Mouse (Mus musculus) embryonic facial prominence, embryonic 11.5 days (tissue): ENCODE data around the gene Sec61a2. TPM values are rescaled to one million over a fixed set of nuclear protein-coding genes. Genes with fewer than 3 reads are reported as not detected.

Source experiments
- ATAC-seq: fragments of 200-750 bp; cut with Nextera tagmentation; replicated peaks from 2 replicates; pipeline ENCODE4 v1.8.0; 2017; ENCODE audit warnings: low read depth; ENCODE audit not compliant: insufficient number of reproducible peaks, low FRiP score, low TSS enrichment
- DNase-seq: peaks from one replicate; pipeline ENCODE4 v3.0.0-alpha.2; 2015; ENCODE audit warnings: low spot score
- H3K27ac ChIP-seq: fragments of 300-500 bp; sonication (generic); replicated peaks from 2 replicates; pipeline ENCODE4 v1.5.1; 2014; ENCODE audit warnings: mild to moderate bottlenecking, low read depth, low read length, control low read depth
- H3K27me3 ChIP-seq: fragments of 300-500 bp; sonication (generic); 2 replicates; pipeline ENCODE4 v1.6.1; 2014; ENCODE audit warnings: mild to moderate bottlenecking, low read length, moderate library complexity, mixed read lengths; ENCODE audit not compliant: control insufficient read depth, insufficient read depth
- H3K36me3 ChIP-seq: fragments of 300-500 bp; sonication (generic); replicated peaks from 2 replicates; pipeline ENCODE4 v1.6.1; 2014; ENCODE audit warnings: low read depth, mild to moderate bottlenecking, low read length, moderate library complexity, mixed read lengths; ENCODE audit not compliant: control insufficient read depth, insufficient read depth
- H3K4me1 ChIP-seq: fragments of 300-500 bp; sonication (generic); 2 replicates; pipeline ENCODE4 v1.6.1; 2014; ENCODE audit warnings: low read length, mixed read lengths; ENCODE audit not compliant: control insufficient read depth, insufficient read depth
- H3K4me2 ChIP-seq: fragments of 300-500 bp; sonication (generic); 2 replicates; pipeline ENCODE4 v1.6.1; 2014; ENCODE audit warnings: low read depth, mild to moderate bottlenecking, control low read depth, low read length, moderate library complexity
- H3K4me3 ChIP-seq: fragments of 300-500 bp; sonication (generic); 2 replicates; pipeline ENCODE4 v1.5.1; 2014; ENCODE audit warnings: low read depth, low read length, control low read depth
- H3K9ac ChIP-seq: fragments of 300-500 bp; sonication (generic); replicated peaks from 2 replicates; pipeline ENCODE4 v1.6.1; 2014; ENCODE audit warnings: mild to moderate bottlenecking, control low read depth, low read length
- H3K9me3 ChIP-seq: fragments of 300-500 bp; sonication (generic); replicated peaks from 2 replicates; pipeline ENCODE4 v1.6.1; 2016; ENCODE audit warnings: mild to moderate bottlenecking, low read length, inconsistent platforms, mixed read lengths; ENCODE audit not compliant: control insufficient read depth
- WGBS: fragments of 180-500 bp; shearing (Covaris S2); extraction: QIAGEN DNeasy Blood & Tissue Kit; methylation state at CpG from one replicate; pipeline ENCODE4 v1.1.7; 2014; 5-methylcytosine and 5-hydroxymethylcytosine counted together
- polyA plus RNA-seq: library from polyadenylated mRNA; unstranded; fragments of >200 nt; fragmentation: Nextera tagmentation; extraction: Ambion mirVana; gene quantifications from 2 replicates; pipeline ENCODE4 v1.2.1, GENCODE M21; 2014

Gene Sec61a2
- polyA plus RNA-seq, 1 experiment from 2014 or later = 81.0 TPM

- Histone ChIP-seq H3K27ac (no peak overlapping the region), H3K9me3 (no peaks in the 10 kb centered on the region), H3K36me3 (no peaks in the 10 kb centered on the region; the same call in 1 of the 2 replicates), H3K27me3 (no peaks in the 10 kb centered on the region), H3K9ac (no peak overlapping the region), H3K4me1 (no peaks in the 10 kb centered on the region), H3K4me2 (no peak overlapping the region), H3K4me3 (no peak overlapping the region)
- ATAC-seq (no peak), DNase-seq (no peak)
- 76% methylated on average over 16 of the region's 16 CpGs for WGBS
These were observed 16.2 kb upstream of the Sec61a2 start for GRCm38 (mm10) chr2:5911282-5911965.

DNA sequence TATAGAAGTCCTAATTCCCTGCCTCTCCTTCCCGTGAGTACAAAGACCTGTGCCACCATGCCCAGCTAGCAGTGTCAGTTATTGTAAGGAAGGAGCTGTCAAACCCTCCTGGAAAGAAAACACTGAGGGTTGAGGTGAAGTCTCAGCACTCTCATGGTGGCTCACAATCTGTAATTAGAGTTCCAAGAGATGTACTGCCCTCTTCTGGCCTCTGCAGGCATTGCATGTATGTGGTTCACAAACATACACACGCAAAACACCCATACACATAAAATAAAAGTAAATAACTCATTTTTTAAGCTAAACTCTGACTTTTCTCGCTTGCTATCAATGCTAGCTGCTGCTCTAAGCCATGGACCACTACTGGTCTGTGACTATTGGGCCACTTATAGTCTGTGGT is 11.4 kb upstream of the Sec61a2 start:
- DNase-seq (peak; percentile 56), ATAC-seq (no peak)
- no peak overlapping the region for H3K4me2 ChIP-seq
- H3K9ac ChIP-seq = no peak overlapping the region
- H3K4me1 ChIP-seq = no peaks in the 10 kb centered on the region
- 58% methylated on average over 3 of the region's 3 CpGs for WGBS
- H3K4me3 ChIP-seq = no peak overlapping the region
- H3K27me3 ChIP-seq = no peaks in the 10 kb centered on the region
- H3K9me3 ChIP-seq = no peaks in the 10 kb centered on the region
- H3K27ac ChIP-seq = no peak overlapping the region
- no peaks in the 10 kb centered on the region for H3K36me3 ChIP-seq

DNA sequence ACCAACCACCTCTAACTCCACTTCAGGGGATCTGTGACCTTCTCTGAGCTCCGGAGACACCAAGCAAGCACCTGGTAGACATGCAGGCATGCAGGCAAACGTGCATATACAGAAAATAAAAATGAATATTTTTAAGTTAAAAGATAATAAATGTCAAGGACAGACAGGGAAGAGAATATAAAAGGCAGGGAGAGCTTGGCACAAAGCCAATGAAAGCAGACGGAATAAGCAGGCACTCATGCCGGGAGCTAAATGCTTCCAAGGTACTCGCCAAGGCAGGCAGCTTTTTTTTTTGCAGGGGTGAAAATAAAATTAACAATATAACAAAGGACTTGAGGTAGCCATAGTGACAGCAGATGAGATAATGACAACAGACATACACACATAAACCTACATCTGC is 10.9 kb upstream of the Sec61a2 start:
- Histone ChIP-seq H3K4me3 (no peak overlapping the region), H3K27me3 (no peaks in the 10 kb centered on the region), H3K4me2 (no peak overlapping the region), H3K36me3 (no peaks in the 10 kb centered on the region), H3K27ac (no peak overlapping the region), H3K9me3 (no peaks in the 10 kb centered on the region), H3K4me1 (no peaks in the 10 kb centered on the region), H3K9ac (no peak overlapping the region)
- ATAC-seq (no peak), DNase-seq (no peak)
- 63% methylated on average over 5 of the region's 5 CpGs for WGBS

DNA sequence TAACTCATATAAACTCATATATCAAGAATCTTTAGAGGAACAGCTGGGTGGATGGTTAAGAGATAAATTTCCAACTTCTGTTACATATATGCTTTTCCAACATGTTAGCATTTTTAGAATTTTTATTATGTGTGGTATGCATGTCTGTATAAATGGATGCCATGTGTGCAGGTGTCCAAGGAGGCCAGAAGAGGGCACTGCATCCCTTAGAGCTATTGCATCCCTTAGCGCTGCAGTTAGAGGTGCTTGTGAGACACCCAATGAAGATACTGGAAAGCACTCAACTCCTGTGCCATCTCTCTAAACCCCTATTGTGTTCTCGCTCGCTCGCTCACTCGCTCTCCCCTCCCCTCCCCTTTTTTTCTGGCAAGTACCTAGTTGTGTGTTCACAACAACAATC is 4.9 kb upstream of the Sec61a2 start:
- 63% methylated on average over 5 of the region's 5 CpGs for WGBS
- no peaks in the 10 kb centered on the region for H3K27me3 ChIP-seq
- peak; percentile 52 for DNase-seq
- H3K4me2 ChIP-seq = no peak overlapping the region
- no peak for ATAC-seq
- H3K9ac ChIP-seq = no peak overlapping the region
- H3K4me3 ChIP-seq = no peak overlapping the region
- no peaks in the 10 kb centered on the region for H3K9me3 ChIP-seq
- H3K4me1 ChIP-seq = no peaks in the 10 kb centered on the region
- no peaks in the 10 kb centered on the region for H3K36me3 ChIP-seq
- no peak overlapping the region for H3K27ac ChIP-seq

DNA sequence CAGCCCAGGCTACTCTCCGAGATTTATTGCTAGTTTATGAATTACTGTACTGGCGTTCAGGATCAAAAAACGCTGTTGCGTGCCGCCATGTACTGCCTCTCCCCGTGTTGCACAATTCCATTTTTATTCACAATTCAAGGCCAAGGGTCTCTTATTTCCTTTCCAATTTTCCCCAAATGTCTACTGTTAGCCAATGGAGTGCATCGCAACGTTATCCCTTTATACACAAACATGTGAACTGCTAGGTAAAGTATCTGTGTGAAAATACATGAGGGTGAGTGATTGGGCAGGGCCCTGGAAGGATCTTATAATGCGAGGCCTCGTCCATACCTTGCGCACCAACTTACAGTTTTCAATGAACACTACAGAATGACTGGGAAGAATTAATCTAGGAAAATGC is 936 bp downstream of the Sec61a2 start:
- H3K36me3 ChIP-seq = no peaks in the 10 kb centered on the region
- H3K4me2 ChIP-seq = peak overlapping the region; percentile 56
- 45% methylated on average over 11 of the region's 11 CpGs for WGBS
- no peaks in the 10 kb centered on the region for H3K4me1 ChIP-seq
- no peaks in the 10 kb centered on the region for H3K9me3 ChIP-seq
- H3K27me3 ChIP-seq = no peaks in the 10 kb centered on the region
- H3K9ac ChIP-seq = peak overlapping the region; percentile 30
- DNase-seq = peak; percentile 20
- H3K27ac ChIP-seq = no peak overlapping the region
- no peak for ATAC-seq
- peak overlapping the region; percentile 89 for H3K4me3 ChIP-seq

DNA sequence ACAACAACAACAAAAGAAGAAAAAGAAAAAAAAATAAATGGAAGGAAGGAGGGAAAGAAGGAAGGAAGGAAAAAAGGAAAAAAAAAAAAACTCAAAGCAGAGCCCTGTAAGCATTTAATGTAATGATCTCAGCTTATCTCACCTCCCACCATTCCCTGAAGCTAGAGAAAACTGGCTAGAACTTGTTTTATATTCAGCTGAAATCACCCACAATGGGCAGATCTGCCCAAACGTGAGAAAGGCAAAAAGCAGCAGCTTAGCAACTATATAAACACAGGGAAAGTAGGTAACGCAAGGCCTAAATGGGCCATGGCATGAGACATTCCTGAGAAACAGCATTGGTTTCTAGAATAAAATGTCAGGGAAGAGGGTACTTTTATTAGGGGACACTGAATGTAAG is 5.8 kb downstream of the Sec61a2 start:
- Histone ChIP-seq H3K4me3 (no peak overlapping the region), H3K9ac (no peak overlapping the region), H3K4me1 (no peaks in the 10 kb centered on the region), H3K9me3 (no peaks in the 10 kb centered on the region), H3K27me3 (no peaks in the 10 kb centered on the region), H3K36me3 (no peaks in the 10 kb centered on the region; the same call in 1 of the 2 replicates), H3K4me2 (no peak overlapping the region), H3K27ac (no peak overlapping the region)
- no peak for ATAC-seq
- 73% methylated on average over 2 of the region's 2 CpGs for WGBS
- DNase-seq = no peak

GRCm38 (mm10) chr2:5888865-5889264 is 6.4 kb downstream of the Sec61a2 start:
- H3K4me3 ChIP-seq = no peak overlapping the region
- DNase-seq = no peak
- no peak for ATAC-seq
- H3K9ac ChIP-seq = no peak overlapping the region
- H3K4me1 ChIP-seq = no peaks in the 10 kb centered on the region
- no peak overlapping the region for H3K4me2 ChIP-seq
- no peaks in the 10 kb centered on the region for H3K27me3 ChIP-seq
- no peaks in the 10 kb centered on the region; the same call in 1 of the 2 replicates for H3K36me3 ChIP-seq
- no peak overlapping the region for H3K27ac ChIP-seq
- 95% methylated on average over 5 of the region's 5 CpGs for WGBS
- H3K9me3 ChIP-seq = no peaks in the 10 kb centered on the region

DNA sequence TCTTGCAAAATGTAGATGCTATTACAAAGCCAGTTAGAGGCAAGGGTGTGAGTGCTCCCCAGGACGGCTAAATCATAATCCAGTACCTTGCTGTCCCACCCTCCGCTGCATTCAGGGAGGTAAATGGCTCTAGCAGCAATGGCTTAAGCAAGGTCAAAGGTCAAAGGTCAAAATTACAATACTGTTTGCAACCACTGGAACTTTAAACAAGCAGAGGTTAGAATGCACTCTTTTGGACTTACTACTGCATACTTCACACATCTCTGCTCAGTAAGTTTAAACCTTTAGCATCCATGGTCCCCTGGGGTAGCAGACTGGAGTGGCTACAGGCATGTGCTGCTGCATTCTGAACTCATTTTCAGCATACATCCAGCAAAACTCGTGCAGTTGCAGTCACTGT is 17.8 kb downstream of the Sec61a2 start:
- ATAC-seq (no peak), DNase-seq (no peak)
- H3K27me3 ChIP-seq = no peaks in the 10 kb centered on the region
- no peak overlapping the region for H3K4me2 ChIP-seq
- no peak overlapping the region for H3K27ac ChIP-seq
- H3K9ac ChIP-seq = no peak overlapping the region
- no peak overlapping the region for H3K4me3 ChIP-seq
- 74% methylated on average over 3 of the region's 3 CpGs for WGBS
- peaks cover 7% of the 10 kb centered on the region for H3K36me3 ChIP-seq
- H3K9me3 ChIP-seq = no peaks in the 10 kb centered on the region
- no peaks in the 10 kb centered on the region for H3K4me1 ChIP-seq
